Mouse (Mus musculus) layer of hippocampus, adult 11-12 months (tissue): Measurements from ENCODE around the gene Chdh.

Source experiments
- DNase-seq: peaks from one replicate; pipeline ENCODE4 v3.0.0; 2022; ENCODE audit warnings: low spot score

Gene Chdh

DNA sequence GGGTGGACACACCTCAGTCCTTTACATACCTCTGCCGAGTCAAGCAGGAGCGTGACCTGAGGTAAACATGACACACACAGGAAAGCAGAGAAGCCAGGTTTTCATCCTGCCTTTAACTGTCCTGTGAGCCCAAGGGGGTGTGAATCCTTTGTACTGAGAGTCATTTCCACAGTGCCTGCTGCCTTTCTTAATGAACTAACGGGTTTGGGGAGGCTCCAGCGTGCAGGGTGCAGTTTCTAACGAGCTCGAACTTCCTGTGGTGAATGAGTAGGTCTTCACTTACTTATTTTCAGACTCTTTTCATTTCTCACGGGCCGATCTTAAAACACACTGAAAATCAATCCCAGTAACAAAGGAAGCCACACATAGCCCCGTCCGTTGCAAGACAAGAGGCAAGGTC is 5.7 kb downstream of the Chdh start:
- DNase-seq: no peak

DNA sequence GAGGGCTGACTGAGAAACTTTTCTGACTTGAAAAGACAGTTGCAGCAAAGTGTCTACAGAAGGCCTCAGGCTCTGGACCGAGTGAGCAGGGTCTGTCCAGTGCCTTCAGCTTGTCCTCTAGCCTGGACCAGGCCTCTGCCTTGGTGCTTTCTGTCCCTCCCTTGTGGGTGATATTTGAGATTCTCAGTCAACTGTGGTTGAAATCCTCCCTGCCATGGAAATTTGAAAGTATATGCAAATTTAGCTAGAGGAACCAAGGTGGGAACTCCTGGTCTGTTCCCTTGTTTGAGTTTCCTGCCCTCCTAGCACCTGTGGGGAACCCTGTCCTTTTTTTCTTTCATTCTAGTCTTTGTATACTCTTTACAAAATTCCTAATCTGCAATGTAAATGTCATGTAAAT is 6.2 kb downstream of the Chdh start:
- no peak for DNase-seq

DNA sequence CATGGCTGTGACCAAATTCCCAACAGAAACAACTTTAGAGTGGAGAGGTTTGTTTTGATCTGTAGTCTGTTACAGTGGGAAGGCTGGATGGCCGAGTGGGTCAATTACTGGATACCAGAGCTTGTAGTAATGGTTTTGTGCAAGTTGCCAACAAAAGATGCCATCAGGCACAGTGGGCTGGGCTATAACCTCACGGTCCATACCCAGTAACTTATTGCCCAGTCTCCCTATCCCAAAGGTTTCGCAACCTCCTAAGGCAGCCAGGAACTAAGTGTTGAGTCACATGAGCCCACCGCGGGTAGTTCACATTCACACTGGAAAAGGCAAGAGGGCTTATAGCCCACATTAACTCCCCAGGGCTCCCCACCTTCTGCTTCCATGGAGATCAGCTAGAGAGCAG is 7.8 kb downstream of the Chdh start:
- DNase-seq: no peak

DNA sequence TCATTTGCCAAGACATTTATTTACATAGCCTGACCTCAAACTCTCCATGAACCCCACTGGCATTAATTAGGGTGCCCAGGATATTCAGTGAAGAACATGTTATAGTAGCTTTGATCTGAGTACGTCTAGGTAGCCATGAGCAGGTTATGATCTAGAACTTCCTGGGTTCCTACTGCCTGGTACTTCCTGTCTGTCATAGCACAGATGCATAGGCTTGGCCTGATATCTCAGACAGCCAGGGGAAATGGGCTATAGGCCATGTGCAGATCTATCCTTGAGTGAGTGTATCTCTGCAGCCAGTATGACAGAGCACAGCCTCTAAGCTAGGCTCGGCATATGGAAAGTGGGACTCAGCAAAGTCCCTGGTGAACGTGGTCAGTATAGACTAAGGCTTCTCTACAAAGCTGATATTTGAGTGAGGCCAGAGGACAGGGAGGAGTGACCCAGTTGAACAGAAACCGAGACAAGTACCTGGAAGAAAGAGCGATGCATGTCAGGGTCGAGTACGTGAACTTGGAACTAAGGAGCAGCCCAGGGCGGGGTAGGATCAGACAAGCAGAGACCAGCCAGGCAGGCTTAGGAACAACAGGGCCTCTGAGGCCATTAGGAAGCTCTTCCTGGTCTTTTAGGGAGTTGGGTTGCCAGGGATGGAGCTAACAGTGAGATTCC is 9.1 kb downstream of the Chdh start:
- no peak for DNase-seq

DNA sequence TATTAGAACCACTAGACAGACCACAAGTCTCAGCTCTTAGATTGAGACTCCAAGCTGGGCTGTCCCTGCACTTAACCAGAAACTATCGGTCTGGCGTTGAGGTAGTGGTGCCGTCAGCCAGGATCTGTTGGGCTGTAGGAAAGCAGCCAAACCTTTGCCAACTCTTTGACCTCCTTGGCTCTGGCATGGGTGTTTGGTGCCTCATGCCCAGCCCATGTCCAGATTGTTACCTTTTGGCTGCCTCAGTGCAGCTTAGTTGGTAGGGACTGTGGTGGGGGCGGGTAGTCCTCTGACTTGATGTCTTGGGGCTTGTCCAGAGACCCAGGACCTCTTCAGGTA is 9.6 kb downstream of the Chdh start:
- no peak for DNase-seq

DNA sequence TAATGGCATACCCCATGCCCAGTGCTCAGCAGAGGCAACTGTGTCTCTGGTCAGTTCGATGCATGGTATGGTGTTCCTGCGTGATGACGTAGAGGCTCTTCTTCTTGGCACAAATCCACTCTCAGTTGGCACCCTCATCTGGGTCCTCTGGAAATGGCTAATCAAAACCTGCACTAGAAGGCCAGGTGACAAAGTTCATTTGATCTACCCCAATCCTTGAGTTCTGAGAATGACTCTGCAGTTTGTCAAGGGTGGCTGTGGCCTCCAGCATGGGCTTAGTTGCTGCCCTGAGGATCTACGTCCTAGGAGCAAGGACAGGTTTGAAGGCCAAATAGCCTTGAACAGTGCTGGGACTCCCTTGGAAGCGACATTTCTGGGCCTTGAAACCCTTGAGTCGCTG is 10.0 kb downstream of the Chdh start:
- DNase-seq: no peak

DNA sequence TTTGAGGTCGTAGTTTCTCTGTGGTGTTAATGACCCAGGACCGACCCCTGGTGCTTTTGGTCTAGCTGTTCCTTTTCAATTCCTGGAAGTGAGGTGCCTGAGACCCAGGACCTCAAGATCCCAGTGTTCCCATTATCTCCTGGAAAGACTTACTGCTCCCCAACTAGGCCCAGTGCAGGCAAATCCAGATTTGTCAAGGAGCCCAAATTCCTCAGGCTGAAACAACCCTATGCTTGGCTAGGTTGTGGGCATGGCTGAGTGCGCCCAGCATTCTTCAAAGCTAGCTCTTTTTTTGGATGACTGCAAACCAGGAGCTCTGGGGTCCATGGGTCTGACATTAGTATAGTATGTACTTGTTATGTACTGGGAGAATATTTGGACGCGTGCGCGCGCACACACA is 10.6 kb downstream of the Chdh start:
- no peak for DNase-seq

DNA sequence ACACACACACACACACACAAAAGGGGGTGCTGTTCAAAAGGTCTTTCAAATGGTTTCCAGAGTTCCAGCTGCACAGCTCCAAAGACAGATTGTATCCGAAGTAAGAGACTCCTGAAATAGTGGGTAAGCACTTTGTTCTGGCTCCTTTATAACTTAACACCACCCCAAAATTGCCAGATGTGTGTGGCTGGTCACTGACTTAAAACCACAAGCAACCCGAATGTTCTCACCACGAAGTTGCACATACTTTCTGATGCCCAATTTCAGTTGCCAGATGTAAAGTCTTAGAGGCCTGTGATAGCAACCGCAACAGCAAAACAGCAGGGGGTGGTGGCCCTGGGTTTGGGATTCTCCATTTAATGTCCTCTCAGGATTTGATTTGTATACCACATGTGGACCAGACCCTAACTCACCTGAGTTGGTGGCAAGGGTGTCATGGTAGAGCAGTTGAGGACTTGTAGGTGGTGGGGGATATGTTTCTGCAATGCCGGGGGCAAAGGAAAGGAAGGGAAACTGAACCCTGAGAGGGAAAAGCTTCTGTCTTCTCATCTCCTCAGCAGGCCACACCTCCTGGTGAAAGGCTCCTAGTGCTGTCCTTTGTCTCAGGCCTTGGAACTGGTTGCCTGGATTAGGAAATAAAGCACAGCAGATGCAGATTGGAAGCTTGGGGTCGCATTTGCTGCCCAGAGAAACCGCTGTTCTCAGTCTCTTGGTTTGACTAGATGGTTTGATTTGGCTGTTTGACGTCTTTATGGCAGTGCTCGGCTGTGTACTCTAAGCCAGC is 11.2 kb downstream of the Chdh start:
- no peak for DNase-seq

DNA sequence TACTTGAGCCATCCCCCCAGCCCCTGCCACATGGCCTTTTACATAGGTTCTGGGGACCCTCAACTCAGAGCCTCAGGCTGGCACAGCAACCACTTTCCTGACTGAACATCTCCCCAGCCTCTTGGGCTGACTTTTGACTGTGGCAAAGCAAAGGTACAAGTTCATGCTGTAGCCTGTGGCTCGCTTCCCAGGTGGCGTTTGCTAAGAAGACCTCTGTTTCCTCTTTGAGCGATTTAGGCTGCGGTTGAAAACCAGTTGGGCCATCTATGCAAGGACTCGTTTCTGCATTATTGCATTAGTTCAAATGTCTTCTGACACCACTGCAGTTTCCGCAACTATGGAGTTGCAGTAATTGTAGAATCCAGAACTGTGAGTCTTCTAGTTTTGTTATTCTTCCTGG is 13.6 kb downstream of the Chdh start:
- DNase-seq: no peak

DNA sequence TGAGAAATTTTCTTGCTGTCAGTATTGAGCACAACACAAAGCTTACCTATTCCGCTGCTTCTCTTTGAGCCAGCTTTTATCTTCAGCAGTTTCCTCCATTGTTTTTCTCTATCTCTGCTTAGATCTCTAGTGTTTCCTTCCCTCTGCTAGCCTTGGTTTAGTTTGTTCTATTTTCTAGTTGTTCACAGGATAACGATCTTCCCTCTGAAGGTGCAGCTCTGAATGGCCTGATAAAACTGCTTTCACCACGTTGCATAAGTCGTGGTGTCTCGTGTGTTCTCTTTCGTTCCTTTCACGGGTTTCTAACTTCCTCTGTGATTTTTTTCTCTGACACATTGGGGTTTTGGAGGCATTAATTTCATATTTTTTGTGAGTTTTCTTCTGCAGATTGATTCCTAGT is 15.6 kb downstream of the Chdh start:
- DNase-seq: no peak

DNA sequence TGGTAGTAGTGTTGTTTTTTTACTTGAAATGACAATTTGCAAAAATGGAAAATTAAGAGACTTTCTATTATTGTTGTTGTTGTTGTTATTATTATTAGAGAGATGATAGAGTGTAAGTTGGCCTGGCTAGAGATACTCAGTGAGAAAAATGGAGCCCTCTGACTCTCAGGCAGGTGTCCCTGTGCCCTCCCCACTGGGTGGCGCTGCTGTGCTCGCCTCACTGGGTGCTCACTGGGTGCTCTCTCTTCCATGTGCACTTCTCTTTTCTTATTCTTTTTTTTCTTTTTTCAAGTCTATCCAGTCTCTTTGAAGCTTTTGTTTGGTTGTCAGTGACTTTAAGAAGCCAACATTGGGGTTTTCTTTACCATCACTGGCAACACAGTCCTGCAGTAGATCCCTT is 18.6 kb downstream of the Chdh start:
- DNase-seq: no peak

DNA sequence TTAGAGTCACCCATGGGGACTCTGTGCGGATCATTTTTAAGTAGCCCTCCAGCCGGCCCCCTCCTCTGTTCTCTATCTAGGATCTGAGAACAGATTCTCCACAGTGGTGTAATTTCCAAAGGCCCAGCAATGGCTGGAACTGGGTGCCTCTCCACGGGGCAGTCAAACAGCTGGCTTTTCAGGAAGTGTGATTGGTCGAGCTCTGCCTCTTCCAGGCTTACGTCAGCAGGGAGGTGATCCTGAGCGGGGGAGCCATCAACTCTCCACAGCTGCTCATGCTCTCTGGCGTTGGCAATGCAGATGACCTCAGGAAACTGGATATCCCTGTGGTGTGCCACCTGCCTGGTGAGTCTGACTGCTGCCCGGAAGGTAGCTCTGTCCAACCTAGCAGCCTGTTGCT is 24.6 kb downstream of the Chdh start:
- DNase-seq: no peak

DNA sequence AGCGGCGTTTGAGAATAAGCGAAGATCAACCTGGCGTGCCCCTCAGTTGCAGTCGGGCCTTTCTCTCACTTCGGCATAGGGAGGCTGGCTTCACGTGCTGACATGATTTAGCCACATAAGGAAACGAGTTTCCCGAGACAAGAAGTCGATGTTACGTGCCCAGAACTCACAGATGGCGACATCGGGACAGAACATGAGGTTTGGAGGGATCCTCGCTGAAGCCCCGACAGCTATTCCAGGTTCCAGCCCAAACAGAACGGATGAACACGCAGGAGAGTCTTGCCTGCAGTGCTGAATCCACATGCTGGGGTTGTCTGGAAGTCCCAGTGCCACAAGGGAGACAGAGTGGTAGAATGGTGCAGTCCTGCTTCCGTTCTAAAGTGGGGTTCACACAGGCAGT is 29.6 kb downstream of the Chdh start:
- peak; percentile 52 for DNase-seq

DNA sequence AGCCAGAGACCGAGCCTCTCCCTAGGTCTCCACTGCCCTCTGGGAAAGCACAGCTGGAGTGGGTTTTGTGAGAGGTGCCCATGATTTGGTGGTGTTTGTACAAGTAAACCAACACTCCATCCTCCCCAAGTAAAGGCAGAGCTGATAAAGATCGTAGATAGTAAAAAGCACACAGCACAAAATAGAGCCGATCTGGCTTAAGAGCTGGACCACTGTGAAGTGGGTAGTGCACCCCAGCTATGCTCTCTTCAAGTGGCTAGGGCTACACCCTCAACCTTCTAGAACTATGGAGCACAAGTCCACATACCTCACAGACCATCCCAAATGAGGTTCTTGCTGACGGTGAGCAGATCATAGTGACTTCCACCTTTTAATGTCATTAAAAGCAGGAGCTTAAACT is 30.6 kb downstream of the Chdh start:
- DNase-seq: no peak

DNA sequence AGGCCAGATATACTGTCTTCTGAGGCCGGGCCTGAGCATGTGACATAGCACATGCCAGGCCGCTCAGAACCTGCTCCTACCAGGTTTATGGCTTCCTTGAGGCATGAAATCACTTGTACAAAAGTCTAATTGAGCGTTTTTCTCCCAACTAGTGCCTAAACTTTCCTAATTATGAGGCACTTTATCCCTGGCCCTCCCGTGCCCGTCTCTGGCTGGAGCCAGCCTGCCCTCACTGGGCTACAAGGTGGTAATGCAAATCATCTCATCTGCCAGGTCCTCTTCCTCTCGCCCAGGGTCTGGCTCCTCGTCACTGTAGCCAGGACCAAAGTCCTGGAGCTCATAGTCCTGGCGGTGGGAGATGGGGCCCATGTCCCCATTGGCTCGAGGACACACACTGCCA is 33.0 kb downstream of the Chdh start:
- DNase-seq: no peak

DNA sequence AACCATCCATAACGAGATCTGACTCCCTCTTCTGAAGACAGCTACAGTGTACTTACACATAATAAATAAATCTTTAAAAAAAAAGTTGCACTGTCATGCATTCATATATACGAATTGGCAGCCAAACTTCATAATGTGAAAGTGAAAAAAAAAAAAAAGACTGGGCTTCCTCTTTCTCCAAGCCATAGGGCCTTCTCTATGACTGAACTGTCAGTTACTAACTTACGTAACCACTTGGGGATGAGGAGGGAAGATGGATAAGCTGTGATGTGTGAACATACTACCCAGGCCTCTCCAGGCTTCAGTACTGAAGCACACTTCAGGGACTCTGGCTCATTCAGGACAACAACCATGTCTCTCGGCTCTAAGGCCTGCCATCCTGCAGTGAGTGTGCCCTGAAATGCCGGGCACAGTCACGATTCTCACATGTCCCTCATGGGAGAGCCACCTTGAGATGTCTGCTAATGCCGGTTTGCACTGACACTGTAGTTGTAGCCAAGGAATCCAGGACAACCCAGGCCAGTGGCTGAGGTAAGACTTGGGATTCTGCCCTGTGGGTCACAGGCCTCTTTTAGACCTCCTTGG is 34.6 kb downstream of the Chdh start:
- no peak for DNase-seq

DNA sequence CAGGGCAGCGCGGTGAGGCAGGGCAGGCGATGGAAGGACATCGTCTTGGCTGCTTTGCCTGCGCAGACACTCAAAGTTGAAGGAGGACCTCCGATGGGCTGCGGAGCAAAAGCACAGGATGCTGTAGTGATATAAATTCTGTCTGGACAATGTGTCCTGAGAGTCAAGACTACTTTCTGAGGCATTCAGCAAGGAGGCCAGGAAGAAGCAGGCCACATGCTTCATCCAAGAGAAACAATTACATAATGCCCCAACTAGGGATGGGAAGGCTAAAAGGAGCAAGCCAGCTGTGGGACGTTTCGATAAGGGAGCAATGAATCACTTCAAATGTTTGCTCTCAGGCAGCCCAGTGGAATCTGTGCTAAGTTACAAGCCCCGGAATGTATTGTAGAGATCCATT is 36.4 kb downstream of the Chdh start:
- no peak for DNase-seq

DNA sequence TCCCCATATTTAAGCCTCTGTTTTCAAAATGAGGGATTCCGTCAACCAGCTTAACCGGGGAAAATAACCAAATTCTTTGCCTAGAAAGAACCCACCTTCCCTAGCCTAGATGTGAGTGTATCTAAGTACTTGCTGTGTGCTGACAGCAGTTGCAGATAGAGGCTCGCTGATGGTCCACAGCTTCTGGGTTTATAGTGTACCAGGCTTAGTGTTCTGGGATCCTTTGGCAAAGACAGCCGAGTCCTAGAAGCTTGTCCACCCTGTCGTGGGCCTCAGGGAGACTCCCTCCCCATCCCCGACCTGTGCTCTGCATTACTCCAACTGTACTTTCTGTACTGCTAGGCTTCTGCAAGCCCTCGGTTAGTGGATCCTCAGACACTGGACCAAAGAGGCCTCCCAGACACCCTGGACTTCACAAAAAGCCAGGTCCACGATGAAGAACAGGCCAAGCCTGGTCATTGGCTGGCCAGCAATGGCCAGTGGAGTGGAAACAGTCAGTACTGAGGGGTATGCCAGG is 36.9 kb downstream of the Chdh start:
- no peak for DNase-seq

DNA sequence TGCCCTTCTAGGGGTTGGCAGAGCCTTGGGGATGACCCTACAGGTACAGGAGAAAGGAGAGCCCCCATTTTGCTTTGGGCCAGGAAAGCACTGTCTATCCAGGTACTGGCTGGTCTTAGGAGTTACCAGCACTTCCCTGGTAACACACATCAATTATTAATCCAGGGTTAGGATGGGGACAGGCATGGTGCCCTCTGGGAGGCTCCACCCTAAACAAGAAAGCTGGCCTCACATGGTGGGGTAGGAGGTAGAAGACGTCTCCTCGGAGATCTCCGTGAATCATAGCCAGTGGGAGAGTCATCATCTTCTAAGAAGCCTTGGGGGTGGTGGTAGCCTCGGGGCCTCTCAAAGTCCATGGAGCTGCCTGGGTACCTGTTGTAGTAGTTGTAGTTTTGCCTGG is 38.2 kb downstream of the Chdh start:
- no peak for DNase-seq

DNA sequence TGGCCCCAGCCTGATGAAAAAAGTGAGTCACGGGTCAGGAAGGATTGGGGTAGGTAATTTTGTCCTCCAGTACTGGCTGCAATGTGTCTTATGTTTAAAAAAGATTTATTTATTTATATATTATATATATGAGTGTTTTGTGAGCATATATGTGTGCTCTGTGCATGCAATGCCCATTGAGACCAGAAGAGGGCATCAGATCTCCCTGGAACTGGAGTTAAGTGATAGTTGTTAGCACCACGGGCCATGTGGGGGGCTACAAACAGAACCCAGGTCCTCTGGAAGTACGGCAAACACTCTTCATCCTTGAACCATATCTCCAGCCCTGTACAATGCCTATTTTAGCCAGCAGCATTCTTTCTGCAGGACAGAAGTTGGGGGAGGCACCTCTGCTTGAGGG is 39.2 kb downstream of the Chdh start:
- DNase-seq: no peak

DNA sequence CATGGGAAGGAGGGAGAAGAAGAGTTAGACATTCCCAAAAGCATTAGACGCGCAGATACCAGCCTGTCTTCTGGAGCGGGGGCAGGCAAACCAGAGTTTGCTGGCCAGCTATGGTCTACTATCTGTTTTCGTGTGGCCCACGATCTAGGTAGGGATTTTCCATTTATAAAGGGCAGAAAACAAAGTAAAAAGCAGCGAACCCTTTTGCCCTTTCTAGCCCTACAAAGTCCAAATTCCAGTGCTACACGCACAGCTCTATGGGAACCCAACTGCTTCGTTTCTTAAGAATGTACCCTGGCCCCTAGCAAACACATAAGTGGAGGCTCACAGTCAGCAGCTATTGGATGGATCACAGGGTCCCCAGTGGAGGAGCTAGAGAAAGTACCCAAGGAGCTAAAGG is 41.5 kb downstream of the Chdh start:
- no peak for DNase-seq

DNA sequence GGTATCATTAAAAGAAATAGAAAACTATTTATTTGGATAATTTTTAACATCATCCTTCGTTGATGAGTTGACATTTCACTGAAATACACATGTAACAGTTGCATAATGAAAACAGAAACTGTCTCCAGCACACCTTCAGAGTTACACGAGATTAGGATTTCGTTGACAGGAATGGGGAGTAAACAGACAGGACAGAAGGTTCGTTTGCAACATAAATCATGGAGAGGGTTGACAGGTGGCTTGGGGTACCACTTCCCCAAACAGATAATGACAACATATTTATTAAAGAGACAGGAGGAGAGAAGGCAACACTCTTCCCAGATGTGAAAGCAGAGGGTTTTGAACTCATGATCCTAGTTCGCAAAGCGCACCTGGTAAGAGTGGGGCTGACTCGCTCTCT is 46.1 kb downstream of the Chdh start:
- DNase-seq: no peak

DNA sequence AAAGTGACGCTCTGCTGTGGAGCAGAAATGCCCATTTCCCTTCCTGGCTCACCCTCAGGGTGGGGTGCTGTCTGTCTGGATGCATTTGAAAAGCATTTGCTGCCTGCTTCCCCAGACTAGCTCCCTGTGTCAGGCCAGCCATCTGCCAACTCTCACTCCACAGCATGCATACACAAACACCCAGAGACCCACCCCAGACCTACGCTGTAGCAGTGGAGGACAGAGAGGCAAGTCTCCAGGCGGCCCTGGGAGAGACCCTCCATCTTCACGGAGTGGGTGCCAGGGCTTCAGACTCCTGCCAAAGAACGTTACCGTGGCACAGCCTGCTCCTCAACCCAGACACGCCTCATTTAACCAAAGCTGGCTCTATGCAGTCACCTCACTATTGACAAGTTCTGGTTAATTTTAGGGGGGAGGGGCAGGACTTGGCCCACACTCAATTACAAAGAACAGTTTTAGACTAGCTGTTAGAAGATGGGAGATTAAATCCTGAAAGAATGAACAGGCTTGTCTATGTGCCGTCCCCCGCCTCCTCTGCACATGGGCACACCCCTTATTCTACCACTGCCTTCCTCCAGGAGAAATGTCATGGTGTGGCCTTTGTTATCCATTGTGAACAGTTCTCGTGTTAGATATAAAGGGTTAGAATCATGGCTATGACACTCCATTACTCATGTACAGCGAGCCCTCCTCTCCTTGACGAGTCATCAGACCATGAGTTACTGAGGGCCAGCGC is 47.4 kb downstream of the Chdh start:
- DNase-seq: peak; percentile 17
